Mouse (Mus musculus): ENCODE results near the gene Med15.
A peak's percentile ranks its signal among the peaks of the same experiment; 100 is the strongest.

Med15 gene

GRCm38 (mm10) chr16:17732431-17732830 is 260 bp downstream of the Med15 start:
- no peak for DNase-seq (ENCODE audit: low read depth, low spot score)

DNA sequence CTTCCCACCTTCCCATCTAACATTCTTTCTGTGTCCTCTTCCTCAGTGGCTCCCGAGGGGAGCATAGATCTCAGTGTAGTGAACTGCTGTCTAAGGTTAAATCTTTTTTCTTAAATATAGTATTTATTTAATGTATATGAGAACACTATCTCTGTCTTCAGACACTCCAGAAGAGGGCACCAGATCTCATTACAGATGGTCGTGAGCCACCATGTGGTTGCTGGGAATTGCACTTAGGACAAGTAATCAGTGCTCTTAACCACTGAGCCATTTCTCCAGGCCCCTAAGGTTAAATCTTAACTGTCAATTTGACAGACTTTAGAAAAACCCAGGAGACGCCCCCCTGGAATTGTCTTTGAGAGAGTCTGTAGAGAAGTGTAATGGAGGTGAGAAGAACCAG is 670 bp downstream of the Med15 start:
- DNase-seq (ENCODE audit: low read depth, low spot score) = no peak

DNA sequence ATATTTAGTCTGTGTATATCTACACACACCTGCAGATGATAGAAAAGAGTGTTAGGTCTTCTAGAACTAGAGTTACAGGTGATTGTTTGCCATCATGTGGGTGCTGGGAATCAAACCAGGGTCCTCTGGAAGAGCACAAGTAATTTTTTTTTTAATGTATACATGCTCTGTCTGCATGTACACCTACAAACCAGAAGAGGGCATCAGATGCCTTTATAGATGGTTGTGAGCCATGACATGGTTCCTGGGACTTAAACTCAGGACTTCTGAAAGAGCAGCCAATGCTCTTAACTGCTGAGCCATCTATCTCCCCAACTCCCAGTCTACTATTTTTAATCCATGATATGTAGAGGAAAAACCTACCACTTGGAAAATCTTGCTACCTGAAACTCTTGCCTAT is 2.7 kb downstream of the Med15 start:
- no peak for DNase-seq (ENCODE audit: low read depth, low spot score)

DNA sequence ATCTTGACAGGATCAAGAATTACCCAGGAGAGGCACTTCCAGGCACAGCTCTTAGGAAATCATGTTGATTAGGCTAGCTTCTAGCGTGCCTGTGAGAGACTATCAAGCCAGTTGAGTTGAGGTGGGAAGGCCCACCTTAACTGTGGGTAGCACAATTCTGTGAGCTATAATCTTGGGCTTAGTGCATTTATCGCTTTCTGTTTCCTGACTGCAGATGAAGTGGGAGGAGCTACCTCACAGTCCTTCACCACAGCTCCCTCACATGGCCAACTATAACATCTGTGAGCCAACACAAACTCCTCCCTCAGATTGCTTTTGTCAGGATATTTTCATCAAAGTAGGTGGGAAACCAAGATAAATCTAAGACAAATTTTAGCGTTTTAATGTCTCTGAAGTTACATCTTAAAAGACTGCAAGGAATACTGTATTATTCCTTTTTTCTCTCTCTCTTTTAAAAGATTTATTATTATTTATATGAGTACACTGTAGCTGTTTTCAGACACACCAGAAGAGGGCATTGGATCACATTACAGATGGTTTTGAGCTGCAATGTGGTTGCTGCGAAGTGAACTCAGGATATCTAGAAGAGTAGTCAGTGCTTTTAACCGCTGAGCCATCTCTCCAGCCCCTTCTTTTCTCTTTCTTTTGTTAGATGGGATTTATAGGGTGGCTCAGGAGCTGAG is 5.4 kb downstream of the Med15 start:
- peak; percentile 89 for DNase-seq (ENCODE audit: low read depth, low spot score)

DNA sequence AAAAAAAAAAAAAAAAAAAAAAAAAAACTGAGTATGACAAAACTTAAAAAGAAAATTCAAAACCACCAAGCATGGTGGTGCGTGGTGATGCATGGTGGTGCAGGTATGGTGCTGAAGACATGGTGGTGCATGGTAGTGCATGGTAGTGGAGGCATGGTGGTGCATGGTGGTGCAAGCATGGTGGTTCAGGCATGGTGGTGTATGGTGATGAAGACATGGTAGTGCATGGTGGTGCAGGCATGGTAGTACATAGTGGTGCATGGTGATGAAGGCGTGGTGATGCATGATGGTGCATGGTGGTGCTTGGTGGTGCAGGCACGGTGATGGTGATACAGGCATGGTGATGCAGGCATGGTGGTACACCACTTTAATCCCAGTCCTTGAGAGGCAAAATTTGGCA is 8.2 kb downstream of the Med15 start:
- peak; percentile 17 for DNase-seq (ENCODE audit: low read depth, low spot score)

GRCm38 (mm10) chr16:17723325-17723626 is 9.4 kb downstream of the Med15 start:
- DNase-seq (ENCODE audit: low read depth, low spot score) = no peak

GRCm38 (mm10) chr16:17722461-17723324 is 10.0 kb downstream of the Med15 start:
- peak; percentile 93 for DNase-seq (ENCODE audit: low read depth, low spot score)

DNA sequence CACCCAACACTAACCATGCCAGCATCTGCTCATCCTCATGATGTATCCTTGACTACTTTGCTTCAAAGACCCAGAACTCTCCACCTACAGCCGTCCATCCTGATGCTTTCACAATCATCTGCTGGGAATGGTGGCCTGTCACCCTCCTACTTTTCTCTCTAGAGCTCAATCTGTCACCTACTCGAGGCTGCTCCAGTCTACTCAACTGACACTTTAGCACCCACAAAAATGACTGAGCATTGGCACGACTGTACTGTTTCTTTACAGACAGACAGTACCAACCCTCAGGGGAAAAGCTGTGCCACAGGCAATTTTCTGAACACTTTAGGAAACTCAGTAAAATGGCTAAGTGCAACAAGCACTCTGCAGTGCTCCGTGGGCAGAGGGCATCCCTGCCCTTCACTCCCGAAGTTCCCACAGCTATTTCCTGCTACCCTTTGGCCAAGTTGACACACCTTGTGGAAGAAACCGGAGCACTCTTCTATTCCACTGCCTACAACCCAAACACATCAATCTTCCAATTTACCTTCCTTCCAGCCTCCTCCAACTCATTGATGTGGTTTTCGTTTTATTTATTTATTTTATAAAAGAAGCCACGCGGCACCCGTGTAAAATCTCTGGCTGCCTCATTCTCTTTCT is 10.8 kb downstream of the Med15 start:
- DNase-seq (ENCODE audit: low read depth, low spot score) = no peak

GRCm38 (mm10) chr16:17721114-17721808 is 11.4 kb downstream of the Med15 start:
- DNase-seq (ENCODE audit: low read depth, low spot score) = no peak

DNA sequence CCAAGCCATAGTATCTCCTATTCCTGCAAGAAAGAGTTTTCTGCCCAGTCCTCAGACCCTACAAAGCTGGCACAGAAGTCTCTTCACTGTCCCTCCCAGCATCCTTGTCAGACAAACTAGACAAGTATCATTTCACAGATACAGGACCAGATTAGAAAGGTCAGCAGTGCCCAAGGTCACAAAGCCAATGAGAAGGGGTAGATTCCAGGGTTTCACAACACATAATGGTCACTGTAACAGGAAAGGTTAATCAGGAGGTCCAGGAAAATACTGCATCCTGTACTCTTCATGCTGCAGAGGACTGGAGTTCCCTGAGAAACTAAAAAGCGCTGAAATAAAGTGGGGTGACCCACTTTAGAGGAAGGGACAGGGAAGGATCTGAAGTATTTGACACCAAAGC is 14.9 kb downstream of the Med15 start:
- DNase-seq (ENCODE audit: low read depth, low spot score) = no peak

GRCm38 (mm10) chr16:17707541-17707940 is 25.1 kb downstream of the Med15 start:
- no peak for DNase-seq (ENCODE audit: low read depth, low spot score)

GRCm38 (mm10) chr16:17701043-17701405 is 31.7 kb downstream of the Med15 start:
- no peak for DNase-seq (ENCODE audit: low read depth, low spot score)

DNA sequence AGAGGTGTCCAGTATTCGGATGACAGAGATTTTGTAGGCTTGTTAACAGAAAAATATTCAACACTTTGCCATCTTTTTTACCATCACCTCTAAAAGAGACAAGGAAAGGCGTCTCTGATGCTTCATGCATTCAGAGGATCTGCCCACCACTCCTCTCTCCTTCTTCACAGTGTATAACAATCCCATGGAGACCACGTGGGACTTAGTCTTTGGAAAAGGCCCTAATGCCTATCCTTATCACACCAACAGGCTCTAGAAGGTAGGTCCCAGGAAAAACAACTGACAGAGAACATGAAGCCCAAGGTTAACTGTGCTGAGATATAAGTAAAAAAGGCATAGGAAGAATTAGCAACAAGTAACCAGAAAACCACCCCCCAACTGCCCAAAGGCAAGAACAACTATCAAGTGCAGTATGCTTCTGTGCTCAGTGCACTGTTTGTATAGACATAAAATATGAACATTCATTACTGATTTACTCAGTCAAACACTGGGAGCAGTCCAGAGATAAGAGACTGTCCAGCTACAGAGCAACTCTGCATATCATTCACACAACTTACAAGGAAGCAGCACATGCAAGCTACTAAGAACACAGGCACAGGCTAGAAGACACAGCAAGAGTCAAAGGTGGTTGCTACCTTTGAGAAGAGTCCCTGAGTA is 32.2 kb downstream of the Med15 start:
- no peak for DNase-seq (ENCODE audit: low read depth, low spot score)

- peak; percentile 61 for DNase-seq (ENCODE audit: low read depth, low spot score)
Measured at GRCm38 (mm10) chr16:17694860-17695259, 37.8 kb downstream of the Med15 start.

GRCm38 (mm10) chr16:17669886-17670285 is 62.8 kb downstream of the Med15 start:
- no peak for DNase-seq (ENCODE audit: low read depth, low spot score)

GRCm38 (mm10) chr16:17665568-17665967 is 67.1 kb downstream of the Med15 start:
- DNase-seq (ENCODE audit: low read depth, low spot score) = no peak

- no peak for DNase-seq (ENCODE audit: low read depth, low spot score)
Measured at GRCm38 (mm10) chr16:17656212-17656871, 76.3 kb downstream of the Med15 start.

- no peak for DNase-seq (ENCODE audit: low read depth, low spot score)
Measured at GRCm38 (mm10) chr16:17654188-17654795, 78.4 kb downstream of the Med15 start.

DNA sequence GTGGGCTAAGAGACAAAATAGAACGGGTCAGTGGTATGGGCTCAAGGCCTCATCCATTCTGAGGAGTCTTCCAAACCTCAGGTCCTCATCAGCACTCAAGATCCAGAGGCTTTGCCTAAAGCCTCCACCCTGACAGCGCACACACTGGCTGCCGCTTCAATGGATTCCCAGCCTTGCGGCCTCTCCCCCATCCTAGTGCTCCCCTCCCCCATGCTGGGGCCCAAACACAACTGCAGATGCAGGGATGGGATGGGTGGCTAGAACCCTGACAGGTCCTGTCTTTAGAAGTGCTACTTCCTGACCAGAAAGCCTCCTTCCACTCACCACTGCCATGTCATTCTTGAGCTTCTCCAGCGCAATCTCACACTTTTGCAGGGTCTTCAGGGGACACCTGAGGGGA is 79.1 kb downstream of the Med15 start:
- no peak for DNase-seq (ENCODE audit: low read depth, low spot score)

DNA sequence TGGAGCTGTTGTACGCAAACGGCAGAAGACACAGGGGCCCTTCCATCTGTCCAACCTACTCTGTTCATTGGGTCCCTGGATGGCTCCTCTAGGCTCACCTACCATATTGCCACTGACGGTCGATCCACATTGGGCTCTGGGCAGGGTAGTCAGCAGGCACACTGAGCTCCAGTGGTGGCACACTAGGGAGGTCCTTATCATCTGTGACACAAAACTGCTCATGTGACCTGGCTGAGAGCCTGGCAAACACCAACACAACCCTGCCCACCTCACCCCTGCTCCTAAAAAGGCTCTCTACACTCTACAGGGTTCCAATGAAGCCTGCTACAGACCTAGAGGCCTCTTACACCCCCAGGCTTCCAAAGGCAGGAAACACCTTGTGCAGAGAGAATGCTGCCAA is 80.1 kb downstream of the Med15 start:
- no peak for DNase-seq (ENCODE audit: low read depth, low spot score)

DNA sequence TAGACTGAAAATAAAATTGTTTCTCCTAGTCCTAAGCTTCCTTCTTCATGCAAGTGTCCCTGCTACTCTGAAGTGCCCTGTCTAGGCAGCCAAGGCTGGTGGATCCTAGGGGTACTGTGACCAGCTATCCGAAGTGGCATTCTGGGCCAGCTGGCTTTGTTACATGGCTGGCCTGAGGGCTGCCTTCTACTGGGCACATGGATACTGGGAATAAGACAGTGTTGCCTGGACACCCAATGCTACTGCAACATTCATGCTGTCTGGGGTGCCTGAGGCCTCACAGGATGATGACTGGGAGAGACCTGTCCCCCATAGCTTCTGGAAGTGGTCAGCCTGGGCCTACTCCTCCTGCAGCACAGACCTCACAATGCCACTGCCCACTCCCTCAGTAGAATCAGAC is 82.0 kb downstream of the Med15 start:
- no peak for DNase-seq (ENCODE audit: low read depth, low spot score)

Measured in CD4-positive, CD25-positive, alpha-beta regulatory T cell, adult 2 months (primary cell).